Mouse (Mus musculus) forebrain, embryonic 11.5 days (tissue): Measurements from ENCODE around the gene D1Ertd622e. TPM values are rescaled to one million over a fixed set of nuclear protein-coding genes. Genes with fewer than 3 reads are reported as not detected.

Source experiments
- ATAC-seq: fragments of 200-750 bp; cut with Nextera tagmentation; replicated peaks from 2 replicates; pipeline ENCODE4 v1.8.0; 2017; ENCODE audit warnings: moderate TSS enrichment; ENCODE audit not compliant: low FRiP score
- DNase-seq: peaks from one replicate; pipeline ENCODE4 v3.0.0-alpha.2; 2017; ENCODE audit warnings: low spot score
- H3K27ac ChIP-seq: fragments of 300-500 bp; sonication (generic); 2 replicates; pipeline ENCODE4 v1.5.1; 2014; ENCODE audit warnings: low read depth, low read length
- H3K27me3 ChIP-seq: fragments of 300-500 bp; sonication (generic); 2 replicates; pipeline ENCODE4 v1.6.1; 2014; ENCODE audit warnings: mild to moderate bottlenecking, low read length, mixed read lengths; ENCODE audit not compliant: control insufficient read depth, insufficient read depth
- H3K36me3 ChIP-seq: fragments of 300-500 bp; sonication (generic); 2 replicates; pipeline ENCODE4 v1.6.1; 2014; ENCODE audit warnings: mild to moderate bottlenecking, low read length, moderate library complexity, mixed read lengths; ENCODE audit not compliant: control insufficient read depth, insufficient read depth
- H3K4me1 ChIP-seq: fragments of 300-500 bp; sonication (generic); replicated peaks from 2 replicates; pipeline ENCODE4 v1.6.1; 2014; ENCODE audit warnings: low read length, mixed read lengths; ENCODE audit not compliant: control insufficient read depth, insufficient read depth
- H3K4me2 ChIP-seq: fragments of 300-500 bp; sonication (generic); 2 replicates; pipeline ENCODE4 v1.6.1; 2014; ENCODE audit warnings: low read depth, mild to moderate bottlenecking, low read length, moderate library complexity, mixed read lengths; ENCODE audit not compliant: severe bottlenecking
- H3K4me3 ChIP-seq: fragments of 300-500 bp; sonication (generic); 2 replicates; pipeline ENCODE4 v1.5.1; 2014; ENCODE audit warnings: low read depth, low read length
- H3K9ac ChIP-seq: fragments of 300-500 bp; sonication (generic); 2 replicates; pipeline ENCODE4 v1.6.1; 2014; ENCODE audit warnings: low read length
- H3K9me3 ChIP-seq: fragments of 300-500 bp; sonication (generic); 2 replicates; pipeline ENCODE4 v1.6.1; 2016; ENCODE audit warnings: low read length, mixed read lengths; ENCODE audit not compliant: control insufficient read depth
- WGBS: fragments of 180-500 bp; shearing (Covaris S2); extraction: QIAGEN DNeasy Blood & Tissue Kit; methylation state at CpG from one replicate; pipeline ENCODE4 v1.1.7; 2014; 5-methylcytosine and 5-hydroxymethylcytosine counted together
- polyA plus RNA-seq: library from polyadenylated mRNA; unstranded; fragments of >200 nt; fragmentation: Nextera tagmentation; extraction: Ambion mirVana; gene quantifications from 2 replicates; pipeline ENCODE4 v1.2.1, GENCODE M21; 2014

D1Ertd622e gene
- polyA plus RNA-seq, 1 experiment from 2014 or later, result 46.8 TPM

DNA sequence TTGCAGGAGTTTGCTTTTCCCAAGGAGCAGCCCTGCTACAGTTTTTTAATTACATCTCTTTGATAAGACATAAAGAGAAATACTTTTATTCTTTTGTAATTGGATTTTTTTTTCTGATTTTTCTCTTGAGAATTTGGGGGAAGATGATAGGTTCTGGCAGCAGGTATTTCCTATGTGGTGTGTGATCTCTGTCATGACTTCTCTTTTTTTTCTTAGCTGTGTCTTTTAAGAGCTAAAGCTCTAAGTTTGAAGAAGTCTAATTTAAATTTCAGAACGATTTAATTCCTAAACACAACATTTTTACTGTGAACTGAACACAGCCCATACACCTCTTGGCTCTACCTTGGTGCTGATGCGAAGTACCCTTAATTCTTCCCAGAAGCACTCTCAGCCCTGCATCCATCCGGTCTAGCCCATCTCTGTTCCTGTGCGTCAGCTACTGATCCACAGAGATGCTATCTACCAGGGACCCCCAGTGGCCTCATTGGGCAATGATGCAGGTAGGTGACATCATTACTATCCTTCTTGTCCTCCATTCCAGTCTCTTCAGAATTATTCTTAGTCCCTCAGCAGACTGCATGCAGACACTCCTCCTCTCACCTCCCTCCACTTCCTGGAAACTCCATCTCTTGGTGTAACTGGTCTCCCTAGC, 14.8 kb upstream of the D1Ertd622e start:
- Histone ChIP-seq H3K27ac (no peak overlapping the region), H3K4me1 (no peaks in the 10 kb centered on the region), H3K27me3 (no peaks in the 10 kb centered on the region), H3K9me3 (no peaks in the 10 kb centered on the region), H3K4me3 (no peak overlapping the region), H3K4me2 (no peak overlapping the region), H3K36me3 (no peaks in the 10 kb centered on the region), H3K9ac (no peak overlapping the region)
- DNase-seq (no peak), ATAC-seq (no peak)
- WGBS, result 77% methylated on average over 4 of the region's 4 CpGs

DNA sequence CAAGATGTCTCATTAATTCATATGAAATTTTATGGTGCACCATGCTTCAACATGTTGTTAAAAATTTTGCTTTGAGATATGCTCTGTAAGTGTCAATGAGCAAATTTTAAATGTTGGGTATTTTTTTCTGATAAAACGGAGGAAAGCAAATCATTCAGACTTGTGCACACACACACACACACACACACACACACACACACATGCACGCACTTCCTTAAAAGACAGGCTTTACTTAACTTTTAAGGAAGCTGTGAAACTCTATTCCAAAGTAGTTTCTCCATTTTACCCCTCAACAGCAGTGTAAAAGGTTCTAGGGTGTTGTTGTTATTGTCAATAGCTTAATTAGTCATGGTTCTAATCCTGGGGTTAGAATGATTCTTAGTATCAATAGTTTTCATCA, 14.2 kb upstream of the D1Ertd622e start:
- Histone ChIP-seq H3K4me2 (no peak overlapping the region), H3K36me3 (no peaks in the 10 kb centered on the region), H3K27ac (no peak overlapping the region), H3K9ac (no peak overlapping the region), H3K4me1 (no peaks in the 10 kb centered on the region), H3K4me3 (no peak overlapping the region), H3K27me3 (no peaks in the 10 kb centered on the region), H3K9me3 (no peaks in the 10 kb centered on the region)
- ATAC-seq (no peak), DNase-seq (no peak)
- 63% methylated on average over 2 of the region's 2 CpGs for WGBS

DNA sequence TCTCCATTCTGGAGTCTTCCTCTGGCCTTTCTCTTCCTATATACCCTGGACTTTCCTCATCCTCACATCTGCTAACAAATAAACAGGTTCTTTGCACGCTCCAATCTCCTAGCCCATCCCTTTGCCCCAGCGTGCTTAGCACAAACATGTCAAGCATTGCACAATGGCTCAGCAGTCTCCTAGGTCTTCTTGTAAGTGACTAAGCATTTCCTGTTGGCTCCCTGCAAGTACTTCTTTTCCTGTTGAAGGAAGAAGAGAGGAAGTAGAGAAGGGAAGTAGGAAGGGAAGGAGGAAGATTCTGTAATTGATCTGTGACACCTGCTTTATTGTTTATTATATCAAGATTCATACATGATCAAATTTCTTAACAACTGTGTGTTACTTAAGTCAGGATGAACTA, 11.0 kb upstream of the D1Ertd622e start:
- DNase-seq, result no peak
- ATAC-seq, result no peak
- 79% methylated on average over 2 of the region's 2 CpGs for WGBS
- Histone ChIP-seq H3K9me3 (no peaks in the 10 kb centered on the region), H3K27me3 (no peaks in the 10 kb centered on the region), H3K4me3 (no peak overlapping the region), H3K27ac (no peak overlapping the region), H3K4me2 (no peak overlapping the region), H3K9ac (no peak overlapping the region), H3K36me3 (no peaks in the 10 kb centered on the region), H3K4me1 (no peaks in the 10 kb centered on the region)

DNA sequence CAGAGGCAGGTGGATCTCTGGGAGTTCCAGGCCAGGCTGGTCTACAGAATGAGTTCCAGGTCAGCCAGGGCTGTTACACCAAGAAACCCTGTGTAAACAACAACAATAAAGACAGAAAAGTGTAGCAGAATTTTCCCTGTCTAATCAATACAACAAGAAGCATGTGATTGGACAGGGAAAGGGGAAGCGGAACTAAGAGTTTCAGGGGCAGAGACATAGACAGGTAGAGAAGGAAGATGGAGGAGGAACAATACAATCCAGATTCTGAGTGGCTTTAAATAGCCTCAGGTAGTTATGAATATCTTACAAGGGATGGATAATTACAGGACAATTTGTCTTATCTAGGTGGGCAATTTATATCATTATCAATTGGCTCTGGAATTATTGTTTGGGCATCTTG, 5.4 kb upstream of the D1Ertd622e start:
- no peak overlapping the region for H3K4me3 ChIP-seq
- DNase-seq (no peak), ATAC-seq (no peak)
- H3K27ac ChIP-seq, result no peak overlapping the region
- H3K4me2 ChIP-seq, result no peak overlapping the region
- no peaks in the 10 kb centered on the region for H3K9me3 ChIP-seq
- H3K36me3 ChIP-seq, result no peaks in the 10 kb centered on the region
- H3K4me1 ChIP-seq, result no peaks in the 10 kb centered on the region
- no peak overlapping the region for H3K9ac ChIP-seq
- no peaks in the 10 kb centered on the region for H3K27me3 ChIP-seq
- 100% methylated on average over 1 of the region's 1 CpGs for WGBS

DNA sequence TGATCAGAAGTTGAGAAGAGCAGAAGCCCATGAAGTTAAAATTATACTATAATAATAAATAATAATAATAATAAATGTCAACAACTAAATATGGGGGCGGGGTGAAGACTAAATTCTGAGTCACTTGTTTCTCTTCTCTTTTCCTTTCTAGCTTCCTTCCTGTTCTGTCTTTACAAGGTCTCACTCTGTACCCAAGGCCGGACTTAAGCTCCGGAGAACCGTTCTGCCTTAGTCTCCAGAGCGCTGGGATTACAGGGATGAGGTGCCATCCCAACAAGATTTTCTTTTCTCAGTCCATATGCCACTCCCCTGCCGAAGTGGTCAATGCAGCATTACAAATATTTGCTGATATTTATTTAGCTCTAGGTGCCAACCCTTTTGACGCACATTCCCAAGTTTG, 450 bp upstream of the D1Ertd622e start:
- no peaks in the 10 kb centered on the region for H3K9me3 ChIP-seq
- peak overlapping the region; percentile 89 for H3K9ac ChIP-seq
- H3K27me3 ChIP-seq, result no peaks in the 10 kb centered on the region
- H3K27ac ChIP-seq, result peak overlapping the region; percentile 91; the same call in 1 of the 2 replicates
- H3K36me3 ChIP-seq, result no peaks in the 10 kb centered on the region
- peak overlapping the region; percentile 93 for H3K4me3 ChIP-seq
- ATAC-seq (no peak), DNase-seq (no peak)
- WGBS, result 17% methylated on average over 7 of the region's 7 CpGs
- H3K4me2 ChIP-seq, result peak overlapping the region; percentile 66
- peaks cover 5% of the 10 kb centered on the region; the same call in 1 of the 2 replicates for H3K4me1 ChIP-seq

DNA sequence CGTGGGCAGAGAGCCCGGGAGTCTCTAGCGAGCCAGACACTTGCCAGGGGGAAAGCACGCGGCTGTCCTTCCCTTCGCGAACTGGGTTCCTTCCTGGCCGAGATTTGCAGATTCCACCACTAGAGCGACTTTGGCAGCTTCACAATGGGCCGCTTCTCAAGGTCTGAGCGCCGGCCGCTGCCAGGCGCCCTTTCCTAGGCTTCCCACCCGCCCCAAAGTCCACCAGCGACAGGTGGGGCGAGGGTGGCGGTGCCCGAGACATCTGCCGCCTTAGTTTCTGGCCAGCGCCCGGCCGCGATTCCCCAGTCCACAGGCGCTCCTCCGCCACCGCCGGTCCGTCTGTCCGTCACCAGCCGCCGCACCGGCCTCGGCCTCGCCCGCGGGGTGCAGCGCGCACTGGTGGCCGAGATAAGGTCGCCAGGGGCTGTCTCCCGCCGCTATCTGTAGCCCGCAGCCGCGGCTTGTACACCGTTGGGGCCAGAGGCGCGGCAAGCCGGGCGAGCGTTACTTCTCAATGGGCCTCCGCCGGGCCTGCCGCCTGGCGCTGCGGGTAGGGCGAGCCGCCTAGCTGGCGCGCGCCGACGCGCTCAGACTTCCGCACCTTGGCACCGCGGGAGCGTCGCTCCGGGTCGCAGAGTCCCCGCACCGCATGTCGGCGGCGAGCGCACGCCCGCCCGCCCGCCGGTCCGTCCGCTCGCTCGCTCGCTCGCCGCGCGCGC, 1.0 kb downstream of the D1Ertd622e start:
- peak overlapping the region; percentile 89 for H3K9ac ChIP-seq
- H3K4me3 ChIP-seq, result peak overlapping the region; percentile 93
- no peaks in the 10 kb centered on the region for H3K36me3 ChIP-seq
- under 1% methylated on average over 87 of the region's 93 CpGs for WGBS
- peak overlapping the region; percentile 91 for H3K27ac ChIP-seq
- ATAC-seq (peak; percentile 59), DNase-seq (peak; percentile 83)
- H3K9me3 ChIP-seq, result no peaks in the 10 kb centered on the region
- peak overlapping the region; percentile 66 for H3K4me2 ChIP-seq
- H3K4me1 ChIP-seq, result peaks cover 6% of the 10 kb centered on the region; the same call in 1 of the 2 replicates
- no peaks in the 10 kb centered on the region for H3K27me3 ChIP-seq

DNA sequence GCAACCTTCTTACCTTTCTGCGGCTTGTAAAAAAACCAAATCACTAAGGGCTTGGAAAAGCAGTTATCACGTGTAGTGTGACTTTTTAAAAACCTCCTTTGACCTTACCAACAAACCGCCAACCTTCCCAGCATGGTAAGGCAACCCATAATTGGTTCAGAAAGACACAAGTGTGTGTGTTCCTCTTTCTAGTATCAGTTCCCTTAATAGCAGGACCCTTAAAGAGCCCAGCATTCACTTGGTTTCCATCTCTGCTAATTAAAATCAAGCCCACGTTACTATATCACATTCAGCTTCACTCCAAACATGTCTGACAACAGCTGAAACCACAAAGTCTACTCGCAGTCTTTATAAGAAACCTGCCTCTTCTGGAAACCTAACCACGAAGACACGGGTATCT, 2.5 kb downstream of the D1Ertd622e start:
- peaks cover 6% of the 10 kb centered on the region; the same call in 1 of the 2 replicates for H3K4me1 ChIP-seq
- H3K27ac ChIP-seq, result no peak overlapping the region
- no peak for ATAC-seq
- H3K9me3 ChIP-seq, result no peaks in the 10 kb centered on the region
- H3K36me3 ChIP-seq, result no peaks in the 10 kb centered on the region
- H3K27me3 ChIP-seq, result no peaks in the 10 kb centered on the region
- DNase-seq, result no peak
- peak overlapping the region; percentile 32; the same call in 1 of the 2 replicates for H3K9ac ChIP-seq
- WGBS, result 35% methylated on average over 7 of the region's 7 CpGs
- H3K4me2 ChIP-seq, result peak overlapping the region; percentile 66
- peak overlapping the region; percentile 93 for H3K4me3 ChIP-seq

DNA sequence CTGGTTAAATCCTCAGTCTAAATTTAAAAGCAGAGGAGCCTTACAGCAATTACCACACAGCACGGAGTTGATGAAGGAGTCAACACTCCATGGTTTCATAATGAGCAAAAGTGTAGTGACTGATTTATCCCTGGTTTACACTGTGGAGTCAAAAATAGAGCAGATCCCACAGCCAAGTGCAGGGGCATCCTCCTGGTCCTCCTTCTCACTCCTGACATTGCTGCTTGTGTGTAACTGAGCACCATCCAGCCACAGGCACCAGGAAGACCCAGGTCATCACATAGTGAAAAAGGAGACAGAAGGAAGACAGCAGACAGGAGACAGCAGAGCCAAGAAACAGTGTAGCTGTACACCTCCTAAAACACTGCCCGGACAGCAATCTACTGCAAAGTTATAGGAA, 4.1 kb downstream of the D1Ertd622e start:
- no peak overlapping the region for H3K4me3 ChIP-seq
- no peaks in the 10 kb centered on the region for H3K36me3 ChIP-seq
- DNase-seq, result no peak
- H3K27ac ChIP-seq, result no peak overlapping the region
- no peaks in the 10 kb centered on the region for H3K9me3 ChIP-seq
- H3K4me2 ChIP-seq, result no peak overlapping the region
- no peak overlapping the region for H3K9ac ChIP-seq
- H3K27me3 ChIP-seq, result no peaks in the 10 kb centered on the region
- no peak for ATAC-seq
- peaks cover 6% of the 10 kb centered on the region; the same call in 1 of the 2 replicates for H3K4me1 ChIP-seq
- WGBS, result 82% methylated on average over 2 of the region's 2 CpGs
